ENCODE assay signal across 19 mouse cellular contexts in genomic region chr7:30028572-30028971, GRCm38 (mm10). TPM values are rescaled to one million over a fixed set of nuclear protein-coding genes. Genes with fewer than 3 reads are reported as not detected.
DNase-seq lines count a peak whose midpoint lies in the region; ATAC-seq and TF ChIP-seq lines count a peak whose summit lies in the region.
"Had no signal": no experiment of that assay in that cellular context is flagged by ENCODE, and none has a peak within 500 bp of the region (broad histone marks: within the 10 kb centered on the region; RNA-seq: fewer than 3 reads in every experiment).

No protein-coding gene starts in this region.

- H3K9ac ChIP-seq in heart, embryonic 12.5 days: no peak overlapping the region
- H3K9ac ChIP-seq in forebrain, embryonic 13.5 days: no peak overlapping the region

- no peak overlapping the region for H3ac ChIP-seq in myocyte (ENCODE audit: control insufficient read depth, insufficient read length)

- no peak overlapping the region for H3K4me2 ChIP-seq in heart, embryonic 12.5 days
- no peak overlapping the region for H3K4me2 ChIP-seq in myocyte (ENCODE audit: low read depth)
- no peak overlapping the region for H3K4me2 ChIP-seq in forebrain, embryonic 13.5 days

- TF ChIP-seq POLR2A in myocyte (IDR thresholded peaks at IDR 0.05; ENCODE audit: insufficient read length, low read depth): peak; percentile 48

- peaks cover 48% of the 10 kb centered on the region for H3K36me3 ChIP-seq in heart, embryonic 10.5 days
- H3K36me3 ChIP-seq in heart, embryonic 12.5 days: peaks cover 45% of the 10 kb centered on the region
- H3K36me3 ChIP-seq in myocyte (ENCODE audit: control insufficient read depth, insufficient read depth): peaks cover 36% of the 10 kb centered on the region
- peaks cover 37% of the 10 kb centered on the region for H3K36me3 ChIP-seq in forebrain, embryonic 13.5 days (ENCODE audit: poor library complexity, severe bottlenecking)

- no peaks in the 10 kb centered on the region for H3K27me3 ChIP-seq in heart, embryonic 10.5 days (ENCODE audit: insufficient read depth, poor library complexity, severe bottlenecking)
- H3K27me3 ChIP-seq in heart, embryonic 12.5 days (replicated peaks): no peaks in the 10 kb centered on the region
- no peaks in the 10 kb centered on the region for H3K27me3 ChIP-seq in myocyte (ENCODE audit: control insufficient read depth, insufficient read depth, insufficient read length)
- H3K27me3 ChIP-seq in forebrain, embryonic 13.5 days: no peaks in the 10 kb centered on the region
- H3K27me3 ChIP-seq: CH12.LX, Patski had no signal

- 81% methylated on average over 3 of the region's 3 CpGs for WGBS in heart, embryonic 10.5 days
- 80% methylated on average over 3 of the region's 3 CpGs for WGBS in heart, embryonic 12.5 days
- 83% methylated on average over 3 of the region's 3 CpGs for WGBS in forebrain, embryonic 13.5 days

- no peaks in the 10 kb centered on the region for H3K79me2 ChIP-seq in myocyte (ENCODE audit: control insufficient read depth, insufficient read depth)

- ATAC-seq in heart, embryonic 12.5 days (ENCODE audit: insufficient number of reproducible peaks, low FRiP score): no peak
- no peak for ATAC-seq in forebrain, embryonic 13.5 days
- ATAC-seq: activated CD4-positive, CD25-positive, alpha-beta regulatory T cell, adult 4 months; CD4-positive, CD25-positive, alpha-beta regulatory T cell, adult 4 months; Patski had no signal

- no peak overlapping the region for H3K4me3 ChIP-seq in heart, embryonic 10.5 days
- H3K4me3 ChIP-seq in heart, embryonic 12.5 days: no peak overlapping the region
- no peak overlapping the region for H3K4me3 ChIP-seq in myocyte
- no peak overlapping the region for H3K4me3 ChIP-seq in forebrain, embryonic 13.5 days

- 0 out of 2 replicates have a peak, but pooled peaks cover 3% of the 10 kb centered on the region for H3K4me1 ChIP-seq in heart, embryonic 10.5 days
- no peaks in the 10 kb centered on the region for H3K4me1 ChIP-seq in heart, embryonic 12.5 days (replicated peaks)
- no peaks in the 10 kb centered on the region for H3K4me1 ChIP-seq in forebrain, embryonic 13.5 days

- H3K27ac ChIP-seq in heart, embryonic 10.5 days: no peak overlapping the region
- H3K27ac ChIP-seq in heart, embryonic 12.5 days (ENCODE audit: poor library complexity, severe bottlenecking): no peak overlapping the region
- H3K27ac ChIP-seq in forebrain, embryonic 13.5 days: no peak overlapping the region

- peak; percentile 47 for DNase-seq in heart, embryonic 10.5 days (ENCODE audit: low spot score)
- DNase-seq: adrenal gland, adult 2 months; adrenal gland, adult 8-10 months; adrenal gland, postnatal 10 days; adrenal gland, postnatal 14 days; adrenal gland, postnatal 25 days; adrenal gland, postnatal 36 days; B cell, adult 2 months; cerebellum, adult 11 months; cerebellum, adult 11-12 months; cerebellum, adult 18-20 months had no signal

- H3K9me3 ChIP-seq in heart, embryonic 10.5 days: no peaks in the 10 kb centered on the region
- H3K9me3 ChIP-seq in heart, embryonic 12.5 days (replicated peaks): no peaks in the 10 kb centered on the region
- H3K9me3 ChIP-seq in forebrain, embryonic 13.5 days (replicated peaks): no peaks in the 10 kb centered on the region
- H3K9me3 ChIP-seq: G1E had no signal

TF ChIP-seq in myocyte, 11 proteins besides CTCF, POLR2A, EP300 and RAD21:
- TF ChIP-seq POLR2AphosphoS2 (IDR thresholded peaks at IDR 0.05; ENCODE audit: insufficient read length, low read depth): peak; percentile 92
- no peak for TF ChIP-seq TCF3 (IDR thresholded peaks at IDR 0.05; ENCODE audit: insufficient read length, low read depth)
- TF ChIP-seq SRF (IDR thresholded peaks at IDR 0.05; ENCODE audit: control insufficient read depth, insufficient read length, low read depth): no peak

RNA-seq across cellular contexts. Expression of gene Zfp14, which starts 22.6 kb away (rescaled TPM):
- 2.7 and 3.2 TPM in 2 replicates for polyA plus RNA-seq in heart, embryonic 10.5 days (2016; fragmentation: Nextera tagmentation; extraction: Ambion mirVana)
- 3.1 and 3.4 TPM in 2 replicates for polyA plus RNA-seq in heart, embryonic 12.5 days (2016; fragmentation: Nextera tagmentation; extraction: Ambion mirVana)
- 0.97 TPM for polyA plus RNA-seq in myocyte (2012; fragmentation: generic; extraction: Trizol)
- polyA plus RNA-seq in forebrain, embryonic 13.5 days (2015; fragmentation: Nextera tagmentation; extraction: Ambion mirVana): 9.6 and 10.6 TPM in 2 replicates
- polyA plus RNA-seq: G1E had no signal

RNA-seq across cellular contexts. Expression of gene Zfp82, which starts 44.1 kb away (rescaled TPM):
- 4.5 and 5.2 TPM in 2 replicates for polyA plus RNA-seq in heart, embryonic 10.5 days (2016; fragmentation: Nextera tagmentation; extraction: Ambion mirVana)
- 2.5 and 2.9 TPM in 2 replicates for polyA plus RNA-seq in heart, embryonic 12.5 days (2016; fragmentation: Nextera tagmentation; extraction: Ambion mirVana)
- 2.8 TPM for polyA plus RNA-seq in myocyte (2012; fragmentation: generic; extraction: Trizol)
- 10.3 and 11.8 TPM in 2 replicates for polyA plus RNA-seq in forebrain, embryonic 13.5 days (2015; fragmentation: Nextera tagmentation; extraction: Ambion mirVana)

RNA-seq across cellular contexts. Expression of gene Zfp568, which starts 44.8 kb away (rescaled TPM):
- 32.0 and 33.8 TPM in 2 replicates for polyA plus RNA-seq in heart, embryonic 10.5 days (2016; fragmentation: Nextera tagmentation; extraction: Ambion mirVana)
- polyA plus RNA-seq in heart, embryonic 12.5 days (2016; fragmentation: Nextera tagmentation; extraction: Ambion mirVana): 35.4 and 36.7 TPM in 2 replicates
- polyA plus RNA-seq in myocyte (2012; fragmentation: generic; extraction: Trizol): 27.4 TPM
- polyA plus RNA-seq in forebrain, embryonic 13.5 days (2015; fragmentation: Nextera tagmentation; extraction: Ambion mirVana): 5.7 and 6.0 TPM in 2 replicates
